Mouse (Mus musculus) bone marrow macrophage, adult 2 months (primary cell): ENCODE measurements around the gene Unc119b.

Experiments
- CTCF ChIP-seq: IDR thresholded peaks from 2 replicates; pipeline ENCODE4 v1.5.1; 2012; ENCODE audit warnings: low read depth, mild to moderate bottlenecking, low read length, moderate library complexity
- POLR2A ChIP-seq: IDR thresholded peaks from 2 replicates; pipeline ENCODE4 v1.6.1; 2012; ENCODE audit warnings: mild to moderate bottlenecking, low read depth, low read length, borderline replicate concordance

DNA sequence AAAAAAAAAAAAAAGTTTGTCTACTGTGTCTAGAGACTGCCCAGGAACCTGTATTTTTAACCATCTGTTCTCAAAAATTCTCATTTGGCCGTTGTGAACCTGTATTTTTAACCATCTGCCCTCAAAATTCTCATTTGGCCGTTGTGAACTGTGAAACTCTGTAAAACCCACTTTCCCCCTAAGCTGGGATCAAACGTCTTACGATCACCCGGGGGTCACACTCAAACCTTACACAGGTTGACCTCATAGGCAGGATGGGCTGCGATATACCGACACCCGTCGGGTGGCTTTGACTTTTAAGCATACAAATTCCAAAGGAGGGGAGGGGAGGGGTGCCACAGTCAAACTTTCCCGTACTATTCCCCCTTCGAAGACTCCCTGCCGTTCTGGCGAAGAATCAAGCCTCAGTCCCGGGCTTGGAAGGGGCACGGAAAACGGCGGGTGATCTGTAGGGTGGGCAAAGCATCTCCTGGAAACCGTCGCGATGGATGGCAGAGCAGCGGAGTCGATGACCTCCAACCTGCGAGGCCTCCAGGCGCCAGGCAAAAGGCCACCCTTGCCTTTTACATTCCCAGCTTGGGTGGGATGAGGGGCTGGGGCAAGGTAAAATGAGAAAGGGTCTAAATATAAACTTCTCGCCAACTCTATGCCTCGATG is 22.3 kb upstream of the Unc119b start:
- TF ChIP-seq CTCF = no peak
- TF ChIP-seq POLR2A = no peak
